Mouse (Mus musculus): ENCODE results near the gene Vcl. TPM values are rescaled to one million over a fixed set of nuclear protein-coding genes. Genes with fewer than 3 reads are reported as not detected.

The Vcl gene
- polyA plus RNA-seq, 1 experiment: 30.6 TPM

GRCm38 (mm10) chr14:21048879-21049278 is 119.7 kb downstream of the Vcl start:
- Histone ChIP-seq H3K4me3 (ENCODE audit: insufficient read depth, low read depth, low read length) (no peak overlapping the region), H3K36me3 (ENCODE audit: control insufficient read depth, insufficient read depth, low read length) (no peaks in the 10 kb centered on the region; the same call in 1 of the 2 replicates), H3K4me1 (ENCODE audit: control insufficient read depth, insufficient read depth, low read length) (peaks cover 3% of the 10 kb centered on the region; the same call in 1 of the 2 replicates), H3K27me3 (replicated peaks; ENCODE audit: control insufficient read depth, insufficient read depth, low read length) (no peaks in the 10 kb centered on the region), H3K27ac (ENCODE audit: insufficient read depth, low read depth, low read length) (no peak overlapping the region)
- peak; percentile 59 for DNase-seq
- TF ChIP-seq POLR2A (IDR thresholded peaks at IDR 0.05; ENCODE audit: low read depth, low read length) (no peak), CTCF (conservative IDR thresholded peaks at IDR 0.05; ENCODE audit: insufficient read depth, insufficient read length, low read depth, low read length) (peak; percentile 66)

- WGBS: 71% methylated on average over 3 of the region's 3 CpGs
- no peaks in the 10 kb centered on the region for H3K27me3 ChIP-seq (replicated peaks; ENCODE audit: control insufficient read depth, insufficient read depth, low read length)
- H3K4me1 ChIP-seq (ENCODE audit: control insufficient read depth, insufficient read depth, low read length): peaks cover 3% of the 10 kb centered on the region; the same call in 1 of the 2 replicates
- DNase-seq: peak; percentile 19
- no peak for TF ChIP-seq POLR2A (IDR thresholded peaks at IDR 0.05; ENCODE audit: low read depth, low read length)
- TF ChIP-seq CTCF (conservative IDR thresholded peaks at IDR 0.05; ENCODE audit: insufficient read depth, insufficient read length, low read depth, low read length): peak; percentile 57
- no peaks in the 10 kb centered on the region for H3K36me3 ChIP-seq (ENCODE audit: control insufficient read depth, insufficient read depth, low read length)
- no peak overlapping the region for H3K27ac ChIP-seq (ENCODE audit: insufficient read depth, low read depth, low read length)
- H3K4me3 ChIP-seq (ENCODE audit: insufficient read depth, low read depth, low read length): no peak overlapping the region
These were observed 121.5 kb downstream of the Vcl start for GRCm38 (mm10) chr14:21050734-21051133.

- Histone ChIP-seq H3K27me3 (replicated peaks; ENCODE audit: control insufficient read depth, insufficient read depth, low read length) (no peaks in the 10 kb centered on the region), H3K4me1 (ENCODE audit: control insufficient read depth, insufficient read depth, low read length) (peaks cover 3% of the 10 kb centered on the region; the same call in 1 of the 2 replicates), H3K4me3 (ENCODE audit: insufficient read depth, low read depth, low read length) (peak overlapping the region; percentile 61), H3K27ac (ENCODE audit: insufficient read depth, low read depth, low read length) (peak overlapping the region; percentile 91), H3K36me3 (ENCODE audit: control insufficient read depth, insufficient read depth, low read length) (no peaks in the 10 kb centered on the region)
- TF ChIP-seq CTCF (conservative IDR thresholded peaks at IDR 0.05; ENCODE audit: insufficient read depth, insufficient read length, low read depth, low read length) (no peak), POLR2A (IDR thresholded peaks at IDR 0.05; ENCODE audit: low read depth, low read length) (no peak)
- 5% methylated on average over 28 of the region's 28 CpGs for WGBS
- no peak for DNase-seq
These were observed 122.3 kb downstream of the Vcl start for GRCm38 (mm10) chr14:21051380-21052111.

GRCm38 (mm10) chr14:21052112-21052780 is 123.0 kb downstream of the Vcl start, which contains the start of the genes Ap3m1 and Adk:
Gene Ap3m1 (minus strand): TSS chr14:21052508.
Gene Adk (plus strand): TSS chr14:21052574.
- TF ChIP-seq CTCF (conservative IDR thresholded peaks at IDR 0.05; ENCODE audit: insufficient read depth, insufficient read length, low read depth, low read length) (no peak), POLR2A (IDR thresholded peaks at IDR 0.05; ENCODE audit: low read depth, low read length) (peak; percentile 15)
- Histone ChIP-seq H3K36me3 (ENCODE audit: control insufficient read depth, insufficient read depth, low read length) (no peaks in the 10 kb centered on the region), H3K4me3 (ENCODE audit: insufficient read depth, low read depth, low read length) (peak within 1 kb of the TSS; percentile 82), H3K4me1 (ENCODE audit: control insufficient read depth, insufficient read depth, low read length) (peaks cover 3% of the 10 kb centered on the region; the same call in 1 of the 2 replicates), H3K27me3 (replicated peaks; ENCODE audit: control insufficient read depth, insufficient read depth, low read length) (no peaks in the 10 kb centered on the region), H3K27ac (ENCODE audit: insufficient read depth, low read depth, low read length) (peak within 1 kb of the TSS; percentile 91)
- WGBS: under 1% methylated on average over 48 of the region's 48 CpGs
- peak; percentile 96 for DNase-seq

GRCm38 (mm10) chr14:21052781-21053130 is 123.6 kb downstream of the Vcl start:
- peak overlapping the region; percentile 82 for H3K4me3 ChIP-seq (ENCODE audit: insufficient read depth, low read depth, low read length)
- under 1% methylated on average over 25 of the region's 25 CpGs for WGBS
- H3K27ac ChIP-seq (ENCODE audit: insufficient read depth, low read depth, low read length): peak overlapping the region; percentile 90
- H3K36me3 ChIP-seq (ENCODE audit: control insufficient read depth, insufficient read depth, low read length): no peaks in the 10 kb centered on the region
- H3K27me3 ChIP-seq (replicated peaks; ENCODE audit: control insufficient read depth, insufficient read depth, low read length): no peaks in the 10 kb centered on the region
- DNase-seq: peak; percentile 95
- TF ChIP-seq POLR2A (IDR thresholded peaks at IDR 0.05; ENCODE audit: low read depth, low read length) (no peak), CTCF (conservative IDR thresholded peaks at IDR 0.05; ENCODE audit: insufficient read depth, insufficient read length, low read depth, low read length) (0 out of 2 replicates have a peak, but pooled peaks have one; percentile 13)
- peaks cover 3% of the 10 kb centered on the region; the same call in 1 of the 2 replicates for H3K4me1 ChIP-seq (ENCODE audit: control insufficient read depth, insufficient read depth, low read length)

- TF ChIP-seq POLR2A (IDR thresholded peaks at IDR 0.05; ENCODE audit: low read depth, low read length) (no peak), CTCF (conservative IDR thresholded peaks at IDR 0.05; ENCODE audit: insufficient read depth, insufficient read length, low read depth, low read length) (no peak)
- Histone ChIP-seq H3K36me3 (ENCODE audit: control insufficient read depth, insufficient read depth, low read length) (no peaks in the 10 kb centered on the region), H3K4me3 (ENCODE audit: insufficient read depth, low read depth, low read length) (peak overlapping the region; percentile 82), H3K27me3 (replicated peaks; ENCODE audit: control insufficient read depth, insufficient read depth, low read length) (no peaks in the 10 kb centered on the region), H3K4me1 (ENCODE audit: control insufficient read depth, insufficient read depth, low read length) (peaks cover 3% of the 10 kb centered on the region; the same call in 1 of the 2 replicates), H3K27ac (ENCODE audit: insufficient read depth, low read depth, low read length) (peak overlapping the region; percentile 72; the same call in 1 of the 2 replicates)
- 3% methylated on average over 8 of the region's 8 CpGs for WGBS
- peak; percentile 67 for DNase-seq
These were observed 124.0 kb downstream of the Vcl start for GRCm38 (mm10) chr14:21053151-21053550.

- H3K27ac ChIP-seq (ENCODE audit: insufficient read depth, low read depth, low read length): no peak overlapping the region
These were observed 124.4 kb downstream of the Vcl start for GRCm38 (mm10) chr14:21053586-21053985.

More at GRCm38 (mm10) chr14:21053586-21053985, 124.4 kb downstream of the Vcl start:
- no peak for TF ChIP-seq CTCF (conservative IDR thresholded peaks at IDR 0.05; ENCODE audit: insufficient read depth, insufficient read length, low read depth, low read length)
- no peak for TF ChIP-seq POLR2A (IDR thresholded peaks at IDR 0.05; ENCODE audit: low read depth, low read length)
- Histone ChIP-seq H3K27me3 (replicated peaks; ENCODE audit: control insufficient read depth, insufficient read depth, low read length) (no peaks in the 10 kb centered on the region), H3K4me1 (ENCODE audit: control insufficient read depth, insufficient read depth, low read length) (peaks cover 3% of the 10 kb centered on the region; the same call in 1 of the 2 replicates), H3K4me3 (ENCODE audit: insufficient read depth, low read depth, low read length) (no peak overlapping the region), H3K36me3 (ENCODE audit: control insufficient read depth, insufficient read depth, low read length) (no peaks in the 10 kb centered on the region)
- DNase-seq: peak; percentile 77
- WGBS: 45% methylated on average over 7 of the region's 7 CpGs

All from kidney, adult 2 months (tissue).